In the genomic region with DNA sequence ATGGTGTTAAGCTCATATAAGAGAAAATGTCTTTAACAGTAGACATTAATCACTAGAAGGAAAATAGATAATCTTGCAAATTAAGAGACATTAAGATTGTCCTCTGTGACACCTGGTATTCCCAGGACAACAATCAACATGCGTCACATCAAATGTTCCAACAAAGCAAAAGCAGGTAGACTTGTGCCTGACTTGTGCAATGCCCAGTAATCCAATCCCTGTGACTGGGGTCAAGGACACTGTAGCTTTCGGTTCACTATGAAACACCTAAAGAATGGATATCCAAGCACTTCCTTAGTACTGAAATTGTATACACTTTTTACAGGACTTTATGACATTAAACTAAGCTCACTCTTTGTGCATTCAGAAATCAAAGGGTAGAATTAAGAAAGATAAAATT, we compare ENCODE assay signal across 19 mouse cellular contexts.
DNase-seq lines count a peak whose midpoint lies in the region; ATAC-seq and TF ChIP-seq lines count a peak whose summit lies in the region.
"Had no signal": no experiment of that assay in that cellular context is flagged by ENCODE, and none has a peak within 500 bp of the region (broad histone marks: within the 10 kb centered on the region; RNA-seq: fewer than 3 reads in every experiment).

No protein-coding gene starts in this region.

- peak; percentile 85 for DNase-seq in liver, adult 2 months (ENCODE audit: extremely low read depth, low read depth, low spot score)
- DNase-seq in liver, embryonic 11.5 days (ENCODE audit: low spot score), result no peak
- DNase-seq in liver, postnatal 0 days, result peak; percentile 26
- DNase-seq in liver, result no peak
- DNase-seq: adrenal gland, adult 2 months; adrenal gland, adult 8-10 months; adrenal gland, postnatal 10 days; adrenal gland, postnatal 14 days; adrenal gland, postnatal 25 days; adrenal gland, postnatal 36 days; B cell, adult 2 months; cerebellum, adult 11 months; cerebellum, adult 11-12 months; cerebellum, adult 18-20 months had no signal

- H3K4me3 ChIP-seq in liver, adult 2 months (ENCODE audit: insufficient read depth, low read depth, low read length), result no peak overlapping the region
- H3K4me3 ChIP-seq in liver, embryonic 11.5 days (ENCODE audit: low read depth, low read length), result no peak overlapping the region
- no peak overlapping the region for H3K4me3 ChIP-seq in liver, postnatal 0 days (ENCODE audit: low read depth, low read length)

- H3K4me1 ChIP-seq in liver, adult 2 months (ENCODE audit: control insufficient read depth, insufficient read depth, low read length), result no peaks in the 10 kb centered on the region
- H3K4me1 ChIP-seq in liver, embryonic 11.5 days (replicated peaks; ENCODE audit: control insufficient read depth, insufficient read depth, low read length), result no peaks in the 10 kb centered on the region
- no peaks in the 10 kb centered on the region for H3K4me1 ChIP-seq in liver, postnatal 0 days (ENCODE audit: insufficient read depth)

- H3K9ac ChIP-seq in liver, adult 2 months (ENCODE audit: low read depth, low read length), result no peak overlapping the region
- no peak overlapping the region for H3K9ac ChIP-seq in liver, embryonic 11.5 days (ENCODE audit: low read depth, low read length)
- H3K9ac ChIP-seq in liver, postnatal 0 days (replicated peaks), result no peak overlapping the region

- TF ChIP-seq EP300 in liver, postnatal 0 days (IDR thresholded peaks at IDR 0.05; ENCODE audit: low read depth), result peak; percentile 26; the same call in 1 of the 2 replicates

- no peaks in the 10 kb centered on the region for H3K27me3 ChIP-seq in liver, adult 2 months (ENCODE audit: control insufficient read depth, insufficient read depth, low read length)
- no peaks in the 10 kb centered on the region for H3K27me3 ChIP-seq in liver, embryonic 11.5 days (replicated peaks; ENCODE audit: control insufficient read depth, insufficient read depth, low read length)
- no peaks in the 10 kb centered on the region for H3K27me3 ChIP-seq in liver, postnatal 0 days (ENCODE audit: insufficient read depth, low read length)
- H3K27me3 ChIP-seq: CH12.LX, Patski had no signal

- no peaks in the 10 kb centered on the region for H3K9me3 ChIP-seq in liver, embryonic 11.5 days (ENCODE audit: control insufficient read depth, low read length)
- H3K9me3 ChIP-seq in liver, postnatal 0 days (ENCODE audit: low read length), result no peaks in the 10 kb centered on the region
- H3K9me3 ChIP-seq: G1E had no signal

- no peaks in the 10 kb centered on the region for H3K79me2 ChIP-seq in liver, adult 2 months (ENCODE audit: control insufficient read depth, insufficient read depth, low read length)

- no peak for TF ChIP-seq CTCF in liver, adult 2 months (IDR thresholded peaks at IDR 0.05; ENCODE audit: low read depth, low read length)
- TF ChIP-seq CTCF in liver, postnatal 0 days (IDR thresholded peaks at IDR 0.05; ENCODE audit: low read depth), result no peak

- no peaks in the 10 kb centered on the region for H3K36me3 ChIP-seq in liver, adult 2 months (ENCODE audit: control insufficient read depth, insufficient read depth, low read length)
- H3K36me3 ChIP-seq in liver, embryonic 11.5 days (ENCODE audit: control insufficient read depth, insufficient read depth, low read length), result no peaks in the 10 kb centered on the region
- no peaks in the 10 kb centered on the region for H3K36me3 ChIP-seq in liver, postnatal 0 days (replicated peaks; ENCODE audit: insufficient read depth, low read length)
- H3K36me3 ChIP-seq: G1E had no signal

- H3K4me2 ChIP-seq in liver, embryonic 11.5 days, result no peak overlapping the region
- H3K4me2 ChIP-seq in liver, postnatal 0 days (ENCODE audit: low read depth, low read length), result no peak overlapping the region

- no peak for TF ChIP-seq POLR2A in liver, adult 2 months (IDR thresholded peaks at IDR 0.05; ENCODE audit: extremely low read depth, insufficient read depth, low read length)

- 22% methylated on average over 2 of the region's 2 CpGs for WGBS in liver, adult 2 months
- 66% methylated on average over 2 of the region's 2 CpGs for WGBS in liver, embryonic 11.5 days
- WGBS in liver, postnatal 0 days (ENCODE audit: insufficient replicate concordance), result 64% methylated on average over 2 of the region's 2 CpGs

- no peak overlapping the region for H3K27ac ChIP-seq in liver, adult 2 months (replicated peaks; ENCODE audit: insufficient read depth, low read depth, low read length)
- H3K27ac ChIP-seq in liver, embryonic 11.5 days (ENCODE audit: low read depth, low read length), result no peak overlapping the region
- H3K27ac ChIP-seq in liver, postnatal 0 days (ENCODE audit: low read depth), result no peak overlapping the region

- no peak for ATAC-seq in liver, embryonic 11.5 days (replicated peaks; ENCODE audit: low FRiP score)
- peak; percentile 84 for ATAC-seq in liver, postnatal 0 days
- ATAC-seq: activated CD4-positive, CD25-positive, alpha-beta regulatory T cell, adult 4 months; CD4-positive, CD25-positive, alpha-beta regulatory T cell, adult 4 months; Patski had no signal

Comparison
In these comparisons a context has a peak if more than half of its experiments do, and no peak if none do; other contexts are left out.
1. DNase-seq: peak in liver, adult 2 months (single experiment) and liver, postnatal 0 days (single experiment); none in liver, embryonic 11.5 days (single experiment) and liver (single experiment).